In the genomic region with DNA sequence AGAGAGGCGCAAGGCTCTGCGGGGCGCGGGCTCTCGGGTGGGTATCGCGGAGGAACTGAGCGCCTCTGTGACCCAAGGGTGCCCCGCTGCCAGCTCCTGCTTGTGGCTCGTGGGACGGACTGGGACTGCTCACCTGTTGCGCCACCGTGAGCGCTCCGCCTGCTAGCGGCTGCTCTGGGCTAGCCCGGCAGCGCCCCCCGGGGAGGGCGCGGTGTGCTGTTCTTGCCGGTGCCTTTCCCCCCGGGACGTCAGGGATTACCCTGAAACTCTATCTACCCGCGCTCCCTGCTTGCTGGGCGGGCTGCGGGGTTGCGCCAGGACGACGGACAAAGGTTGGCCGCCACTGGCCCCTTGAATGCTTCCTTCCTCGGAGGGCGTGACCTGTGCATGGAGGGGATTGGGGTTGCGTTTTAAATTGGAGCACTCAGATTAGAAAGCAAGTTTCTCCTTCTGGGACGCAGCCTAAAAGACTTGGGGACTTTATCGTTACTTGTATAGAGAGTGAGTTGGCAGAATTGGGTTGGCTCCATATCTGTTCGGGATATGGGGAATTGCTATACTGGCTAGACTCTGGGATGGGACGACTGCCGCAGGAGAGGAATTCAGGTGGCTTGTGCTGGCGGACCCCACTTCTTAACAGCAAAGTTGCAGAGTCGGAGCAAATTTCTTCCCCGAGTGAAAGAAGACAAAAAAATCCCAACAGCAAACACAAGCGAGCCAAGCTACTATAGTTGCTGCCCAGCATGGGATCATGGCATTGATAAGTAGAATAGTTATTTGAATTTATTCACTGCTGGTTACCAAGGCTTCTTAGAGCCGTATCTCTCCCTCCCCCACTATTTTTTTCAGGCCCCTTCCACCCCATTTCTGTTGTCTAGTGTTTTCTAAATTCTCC, we compare ENCODE assay signal across 8 mouse cellular contexts. TPM values are rescaled to one million over a fixed set of nuclear protein-coding genes. Genes with fewer than 3 reads are reported as not detected.
DNase-seq lines count a peak whose midpoint lies in the region; ATAC-seq and TF ChIP-seq lines count a peak whose summit lies in the region.

No protein-coding gene starts in this region.

- H3K4me2 ChIP-seq in intestine, postnatal 0 days (replicated peaks; ENCODE audit: low read depth) = peak overlapping the region; percentile 95
- peak overlapping the region; percentile 89 for H3K4me2 ChIP-seq in lung, embryonic 15.5 days

- H3K36me3 ChIP-seq in intestine, postnatal 0 days (ENCODE audit: control insufficient read depth, insufficient read depth) = no peaks in the 10 kb centered on the region
- H3K36me3 ChIP-seq in lung, embryonic 15.5 days = no peaks in the 10 kb centered on the region

- peak in 1 of 2 experiments; percentile 25 for DNase-seq in left cerebral cortex, adult 2 months (ENCODE audit: extremely low spot score in 1 of 2, low spot score in 2 of 2)
- DNase-seq in left cerebral cortex, adult 9 months (ENCODE audit: low spot score in 2 of 2) = no peak
- DNase-seq in c-Kit-positive CD71-positive TER-119-negative erythroid progenitor cells, embryonic 14.5 days (ENCODE audit: low read depth) = peak; percentile 15
- DNase-seq in ovary, postnatal 14 days (ENCODE audit: low spot score) = peak; percentile 41
- DNase-seq in urinary bladder, postnatal 10 days (ENCODE audit: low spot score) = no peak

- H3K9ac ChIP-seq in intestine, postnatal 0 days (ENCODE audit: low read depth, low read length) = peak overlapping the region; percentile 62
- H3K9ac ChIP-seq in lung, embryonic 15.5 days = peak overlapping the region; percentile 54

- no peaks in the 10 kb centered on the region for H3K27me3 ChIP-seq in intestine, postnatal 0 days (replicated peaks; ENCODE audit: control insufficient read depth, insufficient read depth, low read length)
- H3K27me3 ChIP-seq in lung, embryonic 15.5 days = peaks cover 12% of the 10 kb centered on the region

- no peaks in the 10 kb centered on the region for H3K9me3 ChIP-seq in intestine, postnatal 0 days (ENCODE audit: control insufficient read depth)
- no peaks in the 10 kb centered on the region for H3K9me3 ChIP-seq in lung, embryonic 15.5 days

- H3K4me1 ChIP-seq in intestine, postnatal 0 days (replicated peaks; ENCODE audit: control insufficient read depth, insufficient read depth, low read length) = peaks cover 14% of the 10 kb centered on the region
- H3K4me1 ChIP-seq in lung, embryonic 15.5 days = peaks cover 38% of the 10 kb centered on the region

- WGBS in intestine, postnatal 0 days = under 1% methylated on average over 45 of the region's 45 CpGs
- WGBS in lung, embryonic 15.5 days = under 1% methylated on average over 45 of the region's 45 CpGs

- no peak overlapping the region for H3K27ac ChIP-seq in left cerebral cortex, adult 2 months
- H3K27ac ChIP-seq in intestine, postnatal 0 days (ENCODE audit: low read depth, low read length) = peak overlapping the region; percentile 73; the same call in 1 of the 2 replicates
- H3K27ac ChIP-seq in lung, embryonic 15.5 days = peak overlapping the region; percentile 82

- TF ChIP-seq CTCF in left cerebral cortex, adult 2 months (IDR thresholded peaks at IDR 0.05) = peak; percentile 14
- peak; percentile 65 for TF ChIP-seq CTCF in intestine, postnatal 0 days (IDR thresholded peaks at IDR 0.05; ENCODE audit: low read depth)

- peak; percentile 68 for ATAC-seq in granulocyte monocyte progenitor cell, adult 5-6 weeks (replicated peaks; ENCODE audit: poor library complexity, severe bottlenecking)
- ATAC-seq in intestine, postnatal 0 days = peak; percentile 80
- ATAC-seq in lung, embryonic 15.5 days (ENCODE audit: borderline replicate concordance, extremely low read depth, low FRiP score, low TSS enrichment) = peak; percentile 62

- H3K4me3 ChIP-seq in left cerebral cortex, adult 2 months = peak overlapping the region; percentile 67
- H3K4me3 ChIP-seq in intestine, postnatal 0 days (ENCODE audit: low read depth, low read length) = peak overlapping the region; percentile 68
- peak overlapping the region; percentile 60 for H3K4me3 ChIP-seq in lung, embryonic 15.5 days

- intact Hi-C loops in left cerebral cortex, adult 2 months (cut with DNase I) = loop anchor here (5.0 kb wide), 3 partner anchors 52 to 108 kb away; no protein-coding TSS in a partner anchor

RNA-seq across cellular contexts. Expression of a gene that starts 1.3 kb away (rescaled TPM):
- 10 to 100 TPM; 15.4 to 23.7 TPM for total RNA-seq in left cerebral cortex, adult 2 months (2021)
- 21.4 and 24.0 TPM in 2 replicates for total RNA-seq in granulocyte monocyte progenitor cell, adult 5-6 weeks (2014; fragmentation: Nextera tagmentation)
- 37.4 and 39.3 TPM in 2 replicates for total RNA-seq in granulocyte monocyte progenitor cell, adult 5-6 weeks (2017)
- polyA plus RNA-seq in intestine, postnatal 0 days (2015; fragmentation: Nextera tagmentation; extraction: Ambion mirVana) = 10.2 and 11.1 TPM in 2 replicates
- 16.1 and 18.1 TPM in 2 replicates for polyA plus RNA-seq in lung, embryonic 15.5 days (2015; fragmentation: Nextera tagmentation; extraction: Ambion mirVana)

Comparison
In these comparisons a context has a peak if more than half of its experiments do, and no peak if none do; other contexts are left out.
1. DNase-seq: peak in c-Kit-positive CD71-positive TER-119-negative erythroid progenitor cells, embryonic 14.5 days (single experiment) and ovary, postnatal 14 days (single experiment); none in left cerebral cortex, adult 9 months (0 of 2) and urinary bladder, postnatal 10 days (single experiment).
2. Peak in every context shown above with its lines, with median percentiles within 50 percentile points of each other: H3K4me3 ChIP-seq and ATAC-seq.